Mouse (Mus musculus) cortical plate, adult 2 months (tissue): Measurements from ENCODE around the gene Zmynd8.

Experiments
- CTCF ChIP-seq: fragments of 200-500 bp; IDR thresholded peaks from 2 replicates; pipeline ENCODE4 v1.5.1; 2011; ENCODE audit warnings: mild to moderate bottlenecking, control low read depth, low read length; ENCODE audit not compliant: insufficient read depth; ENCODE audit errors: extremely low read depth
- POLR2A ChIP-seq: fragments of 200-500 bp; IDR thresholded peaks from 2 replicates; pipeline ENCODE4 v1.6.1; 2011; ENCODE audit warnings: mild to moderate bottlenecking, low read length, control low read depth; ENCODE audit not compliant: insufficient read depth; ENCODE audit errors: extremely low read depth

GRCm38 (mm10) chr2:165889266-165889665 lies 9.6 kb downstream of the Zmynd8 start:
- TF ChIP-seq CTCF (no peak), POLR2A (no peak)
